Mouse (Mus musculus) liver, postnatal 0 days (tissue): ENCODE data around the gene Tcta. TPM values are rescaled to one million over a fixed set of nuclear protein-coding genes. Genes with fewer than 3 reads are reported as not detected.
A peak's percentile ranks its signal among the peaks of the same experiment; 100 is the strongest.

Experiments used
- ATAC-seq: fragments of 200-750 bp; cut with Nextera tagmentation; 2 replicates; pipeline ENCODE4 v1.8.0; 2017; ENCODE audit warnings: mild to moderate bottlenecking, moderate library complexity
- DNase-seq: peaks from one replicate; pipeline ENCODE4 v3.0.0-alpha.2; 2016
- H3K27ac ChIP-seq: fragments of 300-500 bp; sonication (generic); 2 replicates; pipeline ENCODE4 v1.5.1; 2014; ENCODE audit warnings: antibody characterized with exemption, moderate library complexity, mild to moderate bottlenecking, low read depth
- H3K27me3 ChIP-seq: fragments of 300-500 bp; sonication (generic); 2 replicates; pipeline ENCODE4 v1.6.1; 2014; ENCODE audit warnings: low read length, control low read depth, mixed read lengths; ENCODE audit not compliant: insufficient read depth
- H3K36me3 ChIP-seq: fragments of 300-500 bp; sonication (generic); replicated peaks from 2 replicates; pipeline ENCODE4 v1.6.1; 2014; ENCODE audit warnings: mild to moderate bottlenecking, control low read depth, low read length, moderate library complexity, mixed read lengths; ENCODE audit not compliant: insufficient read depth
- H3K4me1 ChIP-seq: fragments of 300-500 bp; sonication (generic); 2 replicates; pipeline ENCODE4 v1.6.1; 2014; ENCODE audit warnings: antibody characterized with exemption, mild to moderate bottlenecking, control low read depth; ENCODE audit not compliant: insufficient read depth
- H3K4me2 ChIP-seq: fragments of 300-500 bp; sonication (generic); 2 replicates; pipeline ENCODE4 v1.6.1; 2014; ENCODE audit warnings: low read depth, mild to moderate bottlenecking, low read length, moderate library complexity, mixed read lengths
- H3K4me3 ChIP-seq: fragments of 300-500 bp; sonication (generic); 2 replicates; pipeline ENCODE4 v1.5.1; 2014; ENCODE audit warnings: low read depth, low read length
- H3K9ac ChIP-seq: fragments of 300-500 bp; sonication (generic); replicated peaks from 2 replicates; pipeline ENCODE4 v1.6.1; 2014; ENCODE audit warnings: mild to moderate bottlenecking, moderate library complexity
- H3K9me3 ChIP-seq: fragments of 300-500 bp; sonication (generic); 2 replicates; pipeline ENCODE4 v1.6.1; 2016; ENCODE audit warnings: mild to moderate bottlenecking, control low read depth, low read length, mixed read lengths
- CTCF ChIP-seq: sonication (generic); IDR thresholded peaks from 2 replicates; pipeline ENCODE4 v1.5.1; 2016; ENCODE audit warnings: antibody characterized with exemption, low read depth
- EP300 ChIP-seq: IDR thresholded peaks from 2 replicates; pipeline ENCODE4 v1.6.1; 2016; ENCODE audit warnings: antibody characterized with exemption, low read depth, mild to moderate bottlenecking
- WGBS: fragments of 180-500 bp; shearing (Covaris S2); extraction: QIAGEN DNeasy Blood & Tissue Kit; methylation state at CpG from one replicate; pipeline ENCODE4 v1.1.7; 2014; ENCODE audit not compliant: insufficient replicate concordance; 5-methylcytosine and 5-hydroxymethylcytosine counted together
- polyA plus RNA-seq: library from polyadenylated mRNA; unstranded; fragments of >200 nt; fragmentation: Nextera tagmentation; extraction: Ambion mirVana; gene quantifications from 2 replicates; pipeline ENCODE4 v1.2.1, GENCODE M21; 2015

The Tcta gene
- polyA plus RNA-seq, 1 experiment from 2014 or later, result 16.3 TPM

DNA sequence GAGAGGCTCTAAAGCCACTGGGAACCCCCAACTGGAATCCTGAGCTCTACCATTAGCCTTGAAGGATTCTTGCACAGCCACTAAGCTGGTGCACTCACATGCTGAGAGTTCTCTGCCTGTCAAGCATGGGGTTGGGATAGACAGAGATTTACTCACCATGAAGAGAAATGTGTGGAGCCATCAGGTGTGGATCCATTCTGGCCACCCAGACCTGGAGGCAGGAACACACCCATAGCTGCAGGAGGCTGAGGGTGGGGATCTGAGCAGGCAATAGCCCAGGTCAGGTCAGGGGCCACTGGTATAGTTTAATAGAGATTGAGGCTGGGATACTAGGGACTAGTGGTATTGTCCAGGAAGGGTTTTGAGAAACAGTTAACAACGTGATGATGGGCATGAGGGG, 790 bp downstream of the Tcta start:
- Histone ChIP-seq H3K9me3 (no peaks in the 10 kb centered on the region), H3K4me2 (peak overlapping the region; percentile 81), H3K27ac (peak overlapping the region; percentile 100), H3K27me3 (no peaks in the 10 kb centered on the region), H3K36me3 (peaks cover 20% of the 10 kb centered on the region), H3K4me3 (peak overlapping the region; percentile 98), H3K9ac (peak overlapping the region; percentile 83), H3K4me1 (peaks cover 40% of the 10 kb centered on the region)
- ATAC-seq, result no peak
- no peak for DNase-seq
- 0% methylated on average over 1 of the region's 1 CpGs for WGBS
- no peak for TF ChIP-seq EP300
- TF ChIP-seq CTCF, result no peak

DNA sequence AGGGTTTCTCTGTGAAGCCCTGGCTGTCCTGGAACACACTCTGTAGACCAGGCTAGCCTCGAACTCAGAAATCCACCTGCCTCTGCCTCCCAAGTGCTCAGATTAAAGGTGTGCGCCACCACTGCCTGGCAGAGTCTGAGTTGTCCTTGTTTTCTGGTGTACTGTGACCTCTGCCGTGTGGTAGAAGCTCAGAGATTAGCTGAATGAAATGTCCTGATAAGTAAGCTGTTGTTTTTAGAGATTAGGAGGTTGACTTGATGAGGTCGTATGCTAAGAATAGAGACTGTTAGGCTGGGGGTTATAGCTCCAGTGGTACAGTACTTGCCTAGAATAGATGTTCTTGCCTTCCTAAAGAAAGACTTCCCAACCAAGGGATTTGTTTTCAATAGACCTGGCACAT, 1.2 kb downstream of the Tcta start:
- Histone ChIP-seq H3K4me2 (peak overlapping the region; percentile 81), H3K4me1 (peaks cover 35% of the 10 kb centered on the region), H3K9ac (peak overlapping the region; percentile 83), H3K27ac (peak overlapping the region; percentile 11; the same call in 1 of the 2 replicates), H3K27me3 (no peaks in the 10 kb centered on the region), H3K36me3 (peaks cover 20% of the 10 kb centered on the region), H3K4me3 (peak overlapping the region; percentile 98), H3K9me3 (no peaks in the 10 kb centered on the region)
- WGBS, result 49% methylated on average over 4 of the region's 4 CpGs
- DNase-seq (no peak), ATAC-seq (no peak)
- TF ChIP-seq EP300, result no peak
- TF ChIP-seq CTCF, result no peak

DNA sequence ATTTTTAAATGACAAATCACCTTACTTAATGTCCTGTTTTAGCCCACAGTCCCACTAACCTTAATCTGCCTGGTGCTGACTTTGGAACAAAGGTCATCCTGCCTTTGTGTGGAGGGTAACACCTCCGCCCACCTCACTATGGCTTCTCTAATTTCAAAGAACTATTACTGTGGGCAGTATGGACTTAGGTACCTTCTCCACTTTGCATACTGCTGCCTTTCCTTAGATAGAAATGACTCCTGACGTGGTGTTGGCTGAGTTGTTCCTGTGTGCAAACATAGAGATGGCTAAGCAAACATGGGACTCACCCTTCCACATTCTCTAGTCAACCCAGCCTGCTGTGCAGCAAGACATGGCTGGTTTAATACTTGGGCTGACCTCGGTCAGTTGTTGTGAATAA, 4.1 kb downstream of the Tcta start:
- peaks cover 19% of the 10 kb centered on the region for H3K4me1 ChIP-seq
- no peak for ATAC-seq

DNA sequence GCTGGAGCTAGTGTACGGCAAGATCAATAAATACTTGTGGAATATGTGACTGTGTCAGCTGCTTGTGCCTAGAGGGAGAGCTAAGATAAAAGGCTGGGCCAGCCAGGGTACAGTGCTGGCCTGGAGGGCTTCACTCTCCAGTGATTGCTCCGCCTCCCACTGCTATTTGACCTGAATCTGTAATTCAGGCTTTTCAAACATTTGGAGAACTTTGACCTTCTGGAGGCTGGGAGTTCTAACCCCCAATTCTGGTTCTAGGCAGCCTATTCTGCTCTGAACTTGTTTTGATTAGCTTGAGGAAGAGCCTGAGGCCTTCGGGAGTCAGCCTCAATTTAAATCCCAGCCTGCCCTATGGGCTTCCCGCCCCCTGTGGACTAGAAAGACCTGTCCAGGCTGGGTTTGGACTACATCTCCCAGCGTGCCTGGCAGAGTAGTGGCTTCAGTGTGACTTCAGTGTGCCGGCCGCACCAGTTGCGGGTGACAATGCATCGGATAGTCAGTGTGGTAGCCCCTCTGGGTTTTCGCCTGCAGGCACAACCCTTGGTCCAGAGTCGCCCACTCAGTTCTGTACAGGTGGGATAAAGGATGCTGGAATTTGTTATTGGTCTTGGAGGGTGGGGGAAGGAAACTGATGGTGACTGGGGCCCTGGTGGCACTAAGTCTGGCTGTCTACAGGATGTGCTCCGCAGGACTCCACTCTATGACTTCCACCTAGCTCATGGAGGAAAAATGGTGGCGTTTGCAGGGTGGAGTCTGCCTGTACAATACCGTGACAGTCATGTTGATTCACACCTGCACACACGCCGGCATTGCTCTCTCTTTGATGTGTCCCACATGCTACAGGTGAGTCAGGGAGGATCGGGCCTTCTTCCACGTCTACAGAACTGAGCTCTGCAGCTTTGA, 9.3 kb downstream of the Tcta start, which contains the start of gene Amt:
Gene Amt (plus strand): TSS at position 401 of the 903 bp plus-strand sequence.
- Histone ChIP-seq H3K27me3 (no peaks in the 10 kb centered on the region), H3K36me3 (peaks cover 3% of the 10 kb centered on the region; the same call in 1 of the 2 replicates), H3K4me2 (peak within 1 kb of the TSS; percentile 52), H3K27ac (peak within 1 kb of the TSS; percentile 81), H3K9ac (peak within 1 kb of the TSS; percentile 48), H3K9me3 (no peaks in the 10 kb centered on the region), H3K4me1 (no peaks in the 10 kb centered on the region), H3K4me3 (peak within 1 kb of the TSS; percentile 11)
- 50% methylated on average over 18 of the region's 18 CpGs for WGBS
- TF ChIP-seq EP300, result no peak
- no peak for TF ChIP-seq CTCF
- peak; percentile 33 for DNase-seq
- ATAC-seq, result peak; percentile 79

More for the DNA sequence above, 4.1 kb downstream of the Tcta start:
- H3K36me3 ChIP-seq, result peaks cover 18% of the 10 kb centered on the region
- no peak overlapping the region for H3K9ac ChIP-seq
- H3K9me3 ChIP-seq, result no peaks in the 10 kb centered on the region
- DNase-seq, result no peak
- no peak overlapping the region for H3K4me2 ChIP-seq
- WGBS, result 68% methylated on average over 3 of the region's 3 CpGs
- TF ChIP-seq CTCF (no peak), EP300 (no peak)
- H3K27ac ChIP-seq, result peak overlapping the region; percentile 60
- no peaks in the 10 kb centered on the region for H3K27me3 ChIP-seq
- H3K4me3 ChIP-seq, result no peak overlapping the region

DNA sequence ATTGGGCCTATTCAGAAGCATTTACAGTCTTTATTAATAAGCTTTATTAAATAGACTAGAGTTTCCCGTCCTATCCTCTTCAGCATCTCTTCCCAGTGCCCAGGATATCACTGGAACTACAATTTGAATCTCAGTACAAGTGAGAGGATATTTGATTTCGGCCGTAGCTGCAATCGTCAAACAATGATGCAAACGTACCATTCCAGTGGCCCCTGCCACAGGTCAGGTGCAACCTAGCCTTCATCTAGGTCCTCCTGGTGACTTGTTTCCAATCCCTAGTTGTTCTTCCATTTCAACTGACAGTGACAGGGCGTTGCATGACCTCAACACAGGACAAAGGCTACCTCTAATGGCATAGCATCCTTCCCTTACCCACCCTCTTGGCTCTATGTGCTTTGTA, 15.2 kb downstream of the Tcta start:
- no peaks in the 10 kb centered on the region for H3K27me3 ChIP-seq
- no peak for TF ChIP-seq EP300
- no peak for TF ChIP-seq CTCF
- peak overlapping the region; percentile 79 for H3K4me2 ChIP-seq
- 46% methylated on average over 6 of the region's 6 CpGs for WGBS
- 0 out of 2 replicates have a peak overlapping the region, but pooled peaks have one; percentile 26 for H3K9ac ChIP-seq
- DNase-seq (no peak), ATAC-seq (peak; percentile 52)
- H3K36me3 ChIP-seq, result no peaks in the 10 kb centered on the region
- peak overlapping the region; percentile 60 for H3K4me3 ChIP-seq
- no peaks in the 10 kb centered on the region for H3K9me3 ChIP-seq
- peak overlapping the region; percentile 56 for H3K27ac ChIP-seq
- peaks cover 9% of the 10 kb centered on the region for H3K4me1 ChIP-seq

DNA sequence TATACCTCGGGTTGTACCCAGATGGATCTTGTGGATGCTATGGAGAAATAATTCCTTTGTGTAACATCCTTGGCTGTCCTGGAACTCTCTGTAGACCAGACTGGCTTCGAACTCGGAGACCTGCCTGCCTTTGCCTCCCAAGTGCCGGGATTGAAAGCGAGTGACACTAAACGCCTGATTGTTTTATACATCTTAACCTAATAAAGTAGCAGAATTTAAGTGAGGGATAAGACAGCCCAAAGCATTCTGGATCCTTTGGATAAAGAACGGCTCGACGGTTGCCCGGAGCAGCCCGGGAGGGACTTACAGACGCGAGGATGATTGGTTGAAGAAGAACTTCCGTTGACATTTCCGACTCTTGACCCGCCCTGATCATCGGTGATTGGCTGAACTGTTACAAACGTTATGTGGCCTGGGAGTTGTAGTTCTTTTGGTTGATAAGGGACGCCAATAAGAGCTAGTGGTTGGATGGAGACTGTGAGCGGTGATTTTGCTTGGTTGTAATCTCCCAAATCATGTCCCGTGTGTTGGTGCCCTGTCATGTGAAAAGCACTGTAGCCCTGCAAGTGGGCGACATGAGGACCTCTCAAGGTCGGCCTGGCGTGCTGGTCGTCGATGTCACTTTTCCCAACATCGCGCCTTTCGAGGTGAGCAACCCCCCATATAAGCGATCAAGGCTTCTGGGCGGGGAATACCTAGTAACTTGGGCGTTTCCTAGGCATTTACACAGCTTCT, 15.8 kb downstream of the Tcta start, which contains the start of gene Nicn1:
Gene Nicn1 (plus strand): TSS at position 414 of the 735 bp plus-strand sequence.
- peak; percentile 90 for DNase-seq
- Histone ChIP-seq H3K4me2 (peak within 1 kb of the TSS; percentile 79), H3K9ac (peak within 1 kb of the TSS; percentile 66), H3K4me3 (peak within 1 kb of the TSS; percentile 60), H3K9me3 (no peaks in the 10 kb centered on the region), H3K4me1 (peaks cover 9% of the 10 kb centered on the region), H3K27me3 (no peaks in the 10 kb centered on the region), H3K27ac (peak within 1 kb of the TSS; percentile 75), H3K36me3 (no peaks in the 10 kb centered on the region)
- WGBS, result under 1% methylated on average over 32 of the region's 32 CpGs
- ATAC-seq, result peak; percentile 97
- TF ChIP-seq CTCF, result no peak
- peak; percentile 25; the same call in 1 of the 2 replicates for TF ChIP-seq EP300
